Mouse (Mus musculus): ENCODE measurements around the gene Cilp2. TPM values are rescaled to one million over a fixed set of nuclear protein-coding genes. Genes with fewer than 3 reads are reported as not detected.

Cilp2 gene
- polyA plus RNA-seq, 1 experiment from 2014 or later: 1.4 TPM

GRCm38 (mm10) chr8:69864180-69864579 is 23.3 kb downstream of the Cilp2 start:
- ATAC-seq (ENCODE audit: low FRiP score, low read depth): no peak
- no peaks in the 10 kb centered on the region for H3K9me3 ChIP-seq
- peaks cover 36% of the 10 kb centered on the region for H3K36me3 ChIP-seq
- H3K27me3 ChIP-seq (replicated peaks): no peaks in the 10 kb centered on the region
- no peaks in the 10 kb centered on the region for H3K4me1 ChIP-seq
- H3K4me2 ChIP-seq (replicated peaks): no peak overlapping the region
- H3K9ac ChIP-seq: 0 out of 2 replicates have a peak overlapping the region, but pooled peaks have one; percentile 10
- no peak overlapping the region for H3K27ac ChIP-seq
- WGBS: 80% methylated on average over 5 of the region's 5 CpGs
- H3K4me3 ChIP-seq: no peak overlapping the region

- H3K4me3 ChIP-seq: no peak overlapping the region
- no peak overlapping the region for H3K9ac ChIP-seq
- no peak overlapping the region for H3K27ac ChIP-seq
- no peaks in the 10 kb centered on the region for H3K9me3 ChIP-seq
- no peaks in the 10 kb centered on the region for H3K27me3 ChIP-seq (replicated peaks)
- no peaks in the 10 kb centered on the region for H3K4me1 ChIP-seq
- ATAC-seq (ENCODE audit: low FRiP score, low read depth): no peak
- H3K36me3 ChIP-seq: peaks cover 39% of the 10 kb centered on the region
- H3K4me2 ChIP-seq (replicated peaks): no peak overlapping the region
- WGBS: 87% methylated on average over 5 of the region's 5 CpGs
Measured at GRCm38 (mm10) chr8:69863387-69864020, 24.0 kb downstream of the Cilp2 start.

- H3K36me3 ChIP-seq: peaks cover 39% of the 10 kb centered on the region
- no peak overlapping the region for H3K9ac ChIP-seq
- H3K27ac ChIP-seq: no peak overlapping the region
- no peaks in the 10 kb centered on the region for H3K27me3 ChIP-seq (replicated peaks)
- WGBS: 74% methylated on average over 2 of the region's 2 CpGs
- H3K9me3 ChIP-seq: no peaks in the 10 kb centered on the region
- H3K4me1 ChIP-seq: no peaks in the 10 kb centered on the region
- no peak overlapping the region for H3K4me3 ChIP-seq
- ATAC-seq (ENCODE audit: low FRiP score, low read depth): no peak
- H3K4me2 ChIP-seq (replicated peaks): no peak overlapping the region
Measured at GRCm38 (mm10) chr8:69861251-69861650, 26.2 kb downstream of the Cilp2 start.

- no peaks in the 10 kb centered on the region for H3K4me1 ChIP-seq
- no peak overlapping the region for H3K9ac ChIP-seq
- no peak for ATAC-seq (ENCODE audit: low FRiP score, low read depth)
- peaks cover 35% of the 10 kb centered on the region for H3K36me3 ChIP-seq
- no peak overlapping the region for H3K4me3 ChIP-seq
- H3K4me2 ChIP-seq (replicated peaks): no peak overlapping the region
- 59% methylated on average over 4 of the region's 4 CpGs for WGBS
- no peaks in the 10 kb centered on the region for H3K27me3 ChIP-seq (replicated peaks)
- H3K9me3 ChIP-seq: no peaks in the 10 kb centered on the region
- H3K27ac ChIP-seq: no peak overlapping the region
Measured at GRCm38 (mm10) chr8:69860807-69861206, 26.7 kb downstream of the Cilp2 start.

GRCm38 (mm10) chr8:69853869-69854268 is 33.6 kb downstream of the Cilp2 start:
- no peak overlapping the region for H3K4me2 ChIP-seq (replicated peaks)
- no peak for ATAC-seq (ENCODE audit: low FRiP score, low read depth)
- WGBS: 93% methylated on average over 10 of the region's 10 CpGs
- no peaks in the 10 kb centered on the region for H3K9me3 ChIP-seq
- no peaks in the 10 kb centered on the region for H3K4me1 ChIP-seq
- H3K27ac ChIP-seq: no peak overlapping the region
- H3K9ac ChIP-seq: no peak overlapping the region
- H3K36me3 ChIP-seq: 0 out of 2 replicates have a peak, but pooled peaks cover under 1% of the 10 kb centered on the region
- H3K4me3 ChIP-seq: no peak overlapping the region
- H3K27me3 ChIP-seq (replicated peaks): no peaks in the 10 kb centered on the region

GRCm38 (mm10) chr8:69850926-69851506 is 36.5 kb downstream of the Cilp2 start:
- ATAC-seq (ENCODE audit: low FRiP score, low read depth): no peak
- H3K27me3 ChIP-seq (replicated peaks): no peaks in the 10 kb centered on the region
- no peaks in the 10 kb centered on the region for H3K36me3 ChIP-seq
- H3K9me3 ChIP-seq: no peaks in the 10 kb centered on the region
- no peak overlapping the region for H3K4me2 ChIP-seq (replicated peaks)
- WGBS: 85% methylated on average over 7 of the region's 7 CpGs
- H3K9ac ChIP-seq: no peak overlapping the region
- H3K4me1 ChIP-seq: no peaks in the 10 kb centered on the region
- H3K27ac ChIP-seq: no peak overlapping the region
- no peak overlapping the region for H3K4me3 ChIP-seq

- Histone ChIP-seq H3K4me3 (no peak overlapping the region), H3K9ac (no peak overlapping the region), H3K27me3 (replicated peaks) (no peaks in the 10 kb centered on the region), H3K27ac (no peak overlapping the region), H3K4me1 (no peaks in the 10 kb centered on the region), H3K36me3 (no peaks in the 10 kb centered on the region), H3K4me2 (replicated peaks) (no peak overlapping the region), H3K9me3 (no peaks in the 10 kb centered on the region)
- WGBS: 43% methylated on average over 3 of the region's 3 CpGs
- ATAC-seq (ENCODE audit: low FRiP score, low read depth): no peak
Measured at GRCm38 (mm10) chr8:69849899-69850298, 37.6 kb downstream of the Cilp2 start.

GRCm38 (mm10) chr8:69848951-69849350 is 38.5 kb downstream of the Cilp2 start:
- no peak overlapping the region for H3K27ac ChIP-seq
- no peaks in the 10 kb centered on the region for H3K9me3 ChIP-seq
- H3K4me2 ChIP-seq (replicated peaks): no peak overlapping the region
- no peak overlapping the region for H3K4me3 ChIP-seq
- H3K36me3 ChIP-seq: no peaks in the 10 kb centered on the region
- ATAC-seq (ENCODE audit: low FRiP score, low read depth): no peak
- H3K9ac ChIP-seq: no peak overlapping the region
- no peaks in the 10 kb centered on the region for H3K4me1 ChIP-seq
- WGBS: 87% methylated on average over 8 of the region's 8 CpGs
- no peaks in the 10 kb centered on the region for H3K27me3 ChIP-seq (replicated peaks)

GRCm38 (mm10) chr8:69847167-69848065 is 40.1 kb downstream of the Cilp2 start:
- H3K27ac ChIP-seq: no peak overlapping the region
- no peak for ATAC-seq (ENCODE audit: low FRiP score, low read depth)
- H3K9me3 ChIP-seq: no peaks in the 10 kb centered on the region
- H3K4me2 ChIP-seq (replicated peaks): no peak overlapping the region
- 80% methylated on average over 3 of the region's 3 CpGs for WGBS
- no peak overlapping the region for H3K9ac ChIP-seq
- H3K27me3 ChIP-seq (replicated peaks): no peaks in the 10 kb centered on the region
- H3K36me3 ChIP-seq: no peaks in the 10 kb centered on the region
- H3K4me1 ChIP-seq: no peaks in the 10 kb centered on the region
- H3K4me3 ChIP-seq: no peak overlapping the region

- Histone ChIP-seq H3K4me3 (no peak overlapping the region), H3K9ac (no peak overlapping the region), H3K27ac (no peak overlapping the region), H3K9me3 (no peaks in the 10 kb centered on the region), H3K27me3 (replicated peaks) (no peaks in the 10 kb centered on the region), H3K4me1 (peaks cover 13% of the 10 kb centered on the region), H3K36me3 (peaks cover 4% of the 10 kb centered on the region; the same call in 1 of the 2 replicates), H3K4me2 (replicated peaks) (no peak overlapping the region)
- 80% methylated on average over 8 of the region's 8 CpGs for WGBS
- no peak for ATAC-seq (ENCODE audit: low FRiP score, low read depth)
Measured at GRCm38 (mm10) chr8:69837057-69837682, 50.3 kb downstream of the Cilp2 start.

- peak within 1 kb of the TSS; percentile 76 for H3K9ac ChIP-seq
- WGBS: 0% methylated on average over 38 of the region's 38 CpGs
- no peaks in the 10 kb centered on the region for H3K27me3 ChIP-seq (replicated peaks)
- peaks cover 17% of the 10 kb centered on the region for H3K4me1 ChIP-seq
- H3K36me3 ChIP-seq: peaks cover 3% of the 10 kb centered on the region
- ATAC-seq (ENCODE audit: low FRiP score, low read depth): peak; percentile 99
- H3K9me3 ChIP-seq: no peaks in the 10 kb centered on the region
- H3K4me2 ChIP-seq (replicated peaks): peak within 1 kb of the TSS; percentile 81
- H3K27ac ChIP-seq: peak within 1 kb of the TSS; percentile 80; the same call in 1 of the 2 replicates
- peak within 1 kb of the TSS; percentile 70 for H3K4me3 ChIP-seq
Measured at GRCm38 (mm10) chr8:69832298-69832853, 55.1 kb downstream of the Cilp2 start, which contains the start of gene Pbx4. Gene Pbx4 (plus strand): TSS chr8:69832491.

All from neural tube, embryonic 12.5 days (tissue).